Mouse (Mus musculus) liver, embryonic 12.5 days (tissue): ENCODE results near the gene Ttc30a1. TPM values are rescaled to one million over a fixed set of nuclear protein-coding genes. Genes with fewer than 3 reads are reported as not detected.

Source experiments
- polyA plus RNA-seq: library from polyadenylated mRNA; unstranded; fragments of >200 nt; fragmentation: Nextera tagmentation; extraction: Ambion mirVana; gene quantifications from 2 replicates; pipeline ENCODE4 v1.2.1, GENCODE M21; 2016

The Ttc30a1 gene
- polyA plus RNA-seq, 1 experiment from 2014 or later = 2.3 TPM

Other genes with a start within 250 kb of the Ttc30a1 start
- 26.7 and 29.7 TPM in 2 replicates for gene Agps, start 149.8 kb downstream of the Ttc30a1 start, polyA plus RNA-seq
- gene Ttc30b, start 43.4 kb downstream of the Ttc30a1 start, polyA plus RNA-seq = 0.81 and 1.9 TPM in 2 replicates
- gene Ttc30a2, start 3.8 kb downstream of the Ttc30a1 start, polyA plus RNA-seq = 0.28 TPM in 1 of 2 replicates, not detected in the other